Mouse (Mus musculus): ENCODE data around the gene Blvrb.

- TF ChIP-seq CTCF (IDR thresholded peaks at IDR 0.05; ENCODE audit: extremely low read depth, insufficient read depth, low read length) = no peak
- TF ChIP-seq POLR2A (IDR thresholded peaks at IDR 0.05; ENCODE audit: extremely low read depth, insufficient read depth, low read length) = no peak
Observed at GRCm38 (mm10) chr7:27471390-27472120, 23.8 kb downstream of the Blvrb start.
